Mouse (Mus musculus) megakaryocyte progenitor cell, adult 5-6 weeks (primary cell): ENCODE results near the gene Rps6ka3. TPM values are rescaled to one million over a fixed set of nuclear protein-coding genes. Genes with fewer than 3 reads are reported as not detected.

Experiments used
- ATAC-seq: replicated peaks from 2 replicates; pipeline ENCODE4 v1.8.0; 2016; ENCODE audit warnings: mild to moderate bottlenecking, moderate TSS enrichment, inconsistent platforms; ENCODE audit not compliant: poor library complexity
- total RNA-seq, 2 experiments: library from RNA; stranded (forward) in 1 of 2; stranded (reverse) in 1 of 2; fragments of 157-497, 149-512 nt in 1 of 2; fragments of 200-1000 nt in 1 of 2; gene quantifications; 2 replicates each; pipeline versions ENCODE4 v1.2.3 to v1.2.4; 2015 to 2017

The Rps6ka3 gene
- total RNA-seq, 2 experiments from 2014 or later, result 28.0 to 60.2 TPM

GRCm38 (mm10) chrX:159315293-159315692, 105.2 kb downstream of the Rps6ka3 start:
- no peak for ATAC-seq

- ATAC-seq, result peak; percentile 92
These were observed 111.2 kb downstream of the Rps6ka3 start for GRCm38 (mm10) chrX:159321342-159321741.

GRCm38 (mm10) chrX:159364506-159364905, 154.4 kb downstream of the Rps6ka3 start:
- ATAC-seq, result no peak

GRCm38 (mm10) chrX:159371831-159372752, 162.0 kb downstream of the Rps6ka3 start, which contains the start of gene Eif1ax:
Gene Eif1ax, plus strand, starts transcription at chrX:159372178.
- peak; percentile 95 for ATAC-seq

GRCm38 (mm10) chrX:159372753-159373144, 162.6 kb downstream of the Rps6ka3 start:
- 0 out of 2 replicates have a peak, but pooled peaks have one; percentile 1 for ATAC-seq

GRCm38 (mm10) chrX:159387105-159387504, 177.0 kb downstream of the Rps6ka3 start:
- ATAC-seq, result no peak

- ATAC-seq, result no peak
These were observed 178.8 kb downstream of the Rps6ka3 start for GRCm38 (mm10) chrX:159388953-159389352.

- no peak for ATAC-seq
These were observed 180.3 kb downstream of the Rps6ka3 start for GRCm38 (mm10) chrX:159390347-159390962.

- no peak for ATAC-seq
These were observed 181.1 kb downstream of the Rps6ka3 start for GRCm38 (mm10) chrX:159391239-159391638.

GRCm38 (mm10) chrX:159409253-159409652, 199.1 kb downstream of the Rps6ka3 start:
- peak; percentile 97 for ATAC-seq

GRCm38 (mm10) chrX:159414130-159414828, 204.2 kb downstream of the Rps6ka3 start, which contains the start of gene Map7d2:
Gene Map7d2, plus strand, starts transcription at chrX:159414572.
- ATAC-seq, result peak; percentile 47

GRCm38 (mm10) chrX:159414829-159415673, 204.9 kb downstream of the Rps6ka3 start:
- peak; percentile 51 for ATAC-seq

Other genes starting within 250 kb of the Rps6ka3 start
- gene Eif1ax, start 161.9 kb downstream of the Rps6ka3 start, total RNA-seq (2015), result 50.1 and 54.5 TPM in 2 replicates
- 48.6 and 50.9 TPM in 2 replicates for gene Eif1ax, start 161.9 kb downstream of the Rps6ka3 start, total RNA-seq (2017)
- gene Map7d2, start 204.3 kb downstream of the Rps6ka3 start, total RNA-seq (2015), result not detected in 2 replicates
- 0.10 and 0.12 TPM in 2 replicates for gene Map7d2, start 204.3 kb downstream of the Rps6ka3 start, total RNA-seq (2017)